Mouse (Mus musculus) ES-Bruce4 (cell line): ENCODE results near the gene Filip1l.

Experiments used
- CTCF ChIP-seq: IDR thresholded peaks from one replicate; pipeline ENCODE4 v1.8.1; 2011; ENCODE audit warnings: low read depth, low read length
- EP300 ChIP-seq: IDR thresholded peaks from 2 replicates; pipeline ENCODE4 v1.6.1; 2011; ENCODE audit warnings: low read depth, low read length; ENCODE audit not compliant: insufficient read depth
- POLR2A ChIP-seq: IDR thresholded peaks from one replicate; pipeline ENCODE4 v1.8.1; 2011; ENCODE audit warnings: low read length; ENCODE audit not compliant: insufficient read depth

DNA sequence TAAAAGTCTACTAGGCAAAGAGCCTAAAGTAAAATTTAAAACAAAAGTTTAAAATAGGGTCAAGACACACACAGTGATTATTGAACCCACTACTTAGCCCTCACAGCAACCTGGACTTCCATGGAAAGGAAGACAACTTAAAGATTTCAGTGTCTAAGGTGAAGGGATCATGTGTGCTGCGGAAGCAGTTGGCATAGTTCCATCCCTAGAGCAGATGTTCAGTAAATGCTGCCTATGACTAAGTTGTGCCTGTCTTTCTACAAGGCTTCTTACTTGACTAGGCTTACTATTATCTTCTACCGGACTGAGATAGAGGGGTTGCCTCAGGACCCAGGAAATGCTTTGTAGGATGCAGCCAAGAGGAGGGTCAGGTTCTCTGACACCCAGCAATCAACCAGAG is 203.4 kb downstream of the Filip1l start:
- TF ChIP-seq EP300, result no peak
- TF ChIP-seq CTCF, result no peak
- no peak for TF ChIP-seq POLR2A
